Mouse (Mus musculus): ENCODE measurements around the gene Efnb2. TPM values are rescaled to one million over a fixed set of nuclear protein-coding genes. Genes with fewer than 3 reads are reported as not detected.
A peak's percentile ranks its signal among the peaks of the same experiment; 100 is the strongest.

Gene Efnb2
- polyA plus RNA-seq, 1 experiment from 2014 or later, result 0.67 TPM

DNA sequence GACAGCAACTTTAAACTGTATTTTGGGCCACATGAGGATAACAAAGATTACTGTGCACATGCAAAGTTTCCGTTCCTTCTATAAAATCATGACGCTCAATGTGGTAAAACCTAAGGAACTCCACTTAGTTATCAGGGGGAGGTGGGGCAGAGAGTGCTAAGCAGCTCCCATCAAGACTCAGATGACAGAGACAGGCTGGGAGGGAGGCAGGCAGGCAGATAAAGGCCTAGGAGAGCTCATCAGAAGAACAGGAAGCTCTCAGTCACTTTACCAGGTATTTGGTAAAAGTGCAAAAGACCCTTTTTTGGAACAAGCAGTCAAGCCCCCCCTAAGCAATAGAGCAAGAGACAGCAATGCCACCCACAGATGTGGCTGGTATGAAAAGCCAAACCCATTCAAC, 24.5 kb upstream of the Efnb2 start:
- Histone ChIP-seq H3K27me3 (ENCODE audit: control insufficient read depth, insufficient read depth, low read depth, low read length) (no peaks in the 10 kb centered on the region), H3K9ac (ENCODE audit: low read depth, low read length) (no peak overlapping the region), H3K27ac (ENCODE audit: low read length) (no peak overlapping the region), H3K4me3 (ENCODE audit: low read depth, low read length) (no peak overlapping the region), H3K4me1 (ENCODE audit: control insufficient read depth, low read depth, low read length) (peaks cover 30% of the 10 kb centered on the region), H3K36me3 (ENCODE audit: control insufficient read depth, insufficient read depth) (peaks cover 11% of the 10 kb centered on the region), H3K4me2 (ENCODE audit: low read depth, low read length) (no peak overlapping the region), H3K9me3 (replicated peaks; ENCODE audit: control insufficient read depth, low read length) (no peaks in the 10 kb centered on the region)
- WGBS (ENCODE audit: insufficient replicate concordance), result 22% methylated on average over 2 of the region's 2 CpGs
- no peak for ATAC-seq (ENCODE audit: low read depth)

DNA sequence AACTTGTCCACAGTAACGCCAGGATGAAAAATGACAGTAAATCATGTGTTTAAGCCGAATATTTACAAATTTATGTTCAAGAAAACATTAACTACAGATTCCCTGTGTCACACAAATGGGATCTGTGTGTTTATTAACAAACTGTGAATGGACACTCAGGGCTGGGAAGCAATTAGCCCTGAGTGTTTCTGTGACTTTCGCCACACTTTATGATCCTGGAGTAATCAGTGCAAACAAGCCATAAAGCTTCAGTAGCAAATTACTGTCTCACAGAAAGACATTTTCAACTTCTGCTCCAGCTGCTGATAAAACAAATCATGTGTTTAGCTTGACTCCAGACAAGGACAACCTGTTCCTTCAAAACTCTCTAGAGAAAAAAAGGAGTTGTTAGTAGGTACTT, 21.7 kb upstream of the Efnb2 start:
- H3K9me3 ChIP-seq (replicated peaks; ENCODE audit: control insufficient read depth, low read length), result no peaks in the 10 kb centered on the region
- H3K4me1 ChIP-seq (ENCODE audit: control insufficient read depth, low read depth, low read length), result peaks cover 17% of the 10 kb centered on the region
- H3K4me2 ChIP-seq (ENCODE audit: low read depth, low read length), result no peak overlapping the region
- no peak overlapping the region for H3K4me3 ChIP-seq (ENCODE audit: low read depth, low read length)
- WGBS (ENCODE audit: insufficient replicate concordance), result 81% methylated on average over 3 of the region's 3 CpGs
- no peak overlapping the region for H3K9ac ChIP-seq (ENCODE audit: low read depth, low read length)
- no peak overlapping the region for H3K27ac ChIP-seq (ENCODE audit: low read length)
- H3K36me3 ChIP-seq (ENCODE audit: control insufficient read depth, insufficient read depth), result peaks cover 21% of the 10 kb centered on the region
- H3K27me3 ChIP-seq (ENCODE audit: control insufficient read depth, insufficient read depth, low read depth, low read length), result no peaks in the 10 kb centered on the region
- ATAC-seq (ENCODE audit: low read depth), result no peak

DNA sequence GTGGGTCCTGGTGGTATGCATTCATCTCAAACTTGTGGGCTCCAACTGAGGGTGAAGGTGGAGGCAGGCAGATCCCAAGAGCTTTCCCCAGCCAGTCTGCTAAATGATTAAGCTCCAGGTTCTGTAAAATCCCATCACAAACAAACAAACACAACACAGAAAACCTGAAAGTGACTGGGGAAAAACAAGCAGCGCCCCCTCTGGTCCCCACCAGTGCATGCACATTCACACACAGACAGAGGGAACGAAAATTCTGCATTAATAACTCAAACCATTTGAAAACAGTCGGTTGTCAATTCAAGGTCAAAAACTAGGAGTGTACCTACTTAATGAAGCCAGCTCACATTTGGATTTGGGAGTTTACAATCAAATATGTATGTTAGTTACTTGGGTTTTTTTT, 17.2 kb upstream of the Efnb2 start:
- Histone ChIP-seq H3K27ac (ENCODE audit: low read length) (no peak overlapping the region), H3K9ac (ENCODE audit: low read depth, low read length) (no peak overlapping the region), H3K4me3 (ENCODE audit: low read depth, low read length) (no peak overlapping the region), H3K4me2 (ENCODE audit: low read depth, low read length) (no peak overlapping the region), H3K4me1 (ENCODE audit: control insufficient read depth, low read depth, low read length) (no peaks in the 10 kb centered on the region; the same call in 1 of the 2 replicates), H3K27me3 (ENCODE audit: control insufficient read depth, insufficient read depth, low read depth, low read length) (no peaks in the 10 kb centered on the region), H3K36me3 (ENCODE audit: control insufficient read depth, insufficient read depth) (peaks cover 28% of the 10 kb centered on the region), H3K9me3 (replicated peaks; ENCODE audit: control insufficient read depth, low read length) (no peaks in the 10 kb centered on the region)
- ATAC-seq (ENCODE audit: low read depth), result no peak
- 84% methylated on average over 3 of the region's 3 CpGs for WGBS (ENCODE audit: insufficient replicate concordance)

DNA sequence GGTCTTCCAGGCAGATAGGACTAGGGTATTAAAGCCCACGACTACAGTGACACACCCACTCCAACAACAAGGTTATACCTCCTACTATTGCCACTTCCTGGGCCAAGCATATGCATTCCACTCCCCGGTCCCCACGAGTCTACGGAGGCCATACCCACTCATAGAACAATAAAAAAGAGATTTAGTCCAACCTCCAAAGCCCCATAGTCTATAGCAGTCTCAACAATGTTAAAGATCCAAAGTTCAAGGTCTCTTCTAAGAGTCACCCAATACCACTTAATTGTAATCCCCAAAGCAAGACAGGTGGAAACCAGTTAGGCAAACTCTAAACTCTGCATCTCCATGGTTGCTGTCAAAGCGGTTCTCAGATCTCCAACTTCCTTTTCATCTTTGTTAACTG, 13.8 kb upstream of the Efnb2 start:
- Histone ChIP-seq H3K4me3 (ENCODE audit: low read depth, low read length) (no peak overlapping the region), H3K36me3 (ENCODE audit: control insufficient read depth, insufficient read depth) (peaks cover 16% of the 10 kb centered on the region), H3K9me3 (replicated peaks; ENCODE audit: control insufficient read depth, low read length) (no peaks in the 10 kb centered on the region), H3K9ac (ENCODE audit: low read depth, low read length) (no peak overlapping the region), H3K27me3 (ENCODE audit: control insufficient read depth, insufficient read depth, low read depth, low read length) (no peaks in the 10 kb centered on the region), H3K4me1 (ENCODE audit: control insufficient read depth, low read depth, low read length) (no peaks in the 10 kb centered on the region; the same call in 1 of the 2 replicates), H3K4me2 (ENCODE audit: low read depth, low read length) (no peak overlapping the region), H3K27ac (ENCODE audit: low read length) (no peak overlapping the region)
- ATAC-seq (ENCODE audit: low read depth), result no peak
- WGBS (ENCODE audit: insufficient replicate concordance), result 80% methylated on average over 5 of the region's 5 CpGs

DNA sequence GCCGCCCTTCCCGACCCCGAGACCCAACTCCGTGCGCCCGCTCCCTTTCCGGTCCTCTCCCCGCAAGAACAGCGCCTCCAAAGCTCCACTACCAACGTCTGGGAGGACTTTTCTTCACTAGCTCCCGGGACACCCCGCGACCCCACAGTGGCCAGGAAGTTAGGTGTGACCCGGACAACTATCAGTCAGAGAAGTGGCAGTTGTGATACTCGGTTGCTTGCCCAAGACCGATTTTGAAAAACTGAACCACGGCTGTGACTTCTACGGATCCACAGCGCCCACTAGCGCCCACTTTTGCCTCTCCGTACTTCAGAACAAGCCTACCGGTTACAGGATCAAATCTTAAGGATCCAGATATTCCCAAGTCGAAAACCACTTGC, 707 bp upstream of the Efnb2 start:
- Histone ChIP-seq H3K4me1 (ENCODE audit: control insufficient read depth, low read depth, low read length) (peaks cover 9% of the 10 kb centered on the region), H3K27me3 (ENCODE audit: control insufficient read depth, insufficient read depth, low read depth, low read length) (peaks cover 34% of the 10 kb centered on the region), H3K9ac (ENCODE audit: low read depth, low read length) (peak overlapping the region; percentile 53), H3K9me3 (replicated peaks; ENCODE audit: control insufficient read depth, low read length) (no peaks in the 10 kb centered on the region), H3K27ac (ENCODE audit: low read length) (no peak overlapping the region; the same call in 1 of the 2 replicates), H3K4me2 (ENCODE audit: low read depth, low read length) (peak overlapping the region; percentile 92), H3K36me3 (ENCODE audit: control insufficient read depth, insufficient read depth) (peaks cover 3% of the 10 kb centered on the region), H3K4me3 (ENCODE audit: low read depth, low read length) (peak overlapping the region; percentile 70)
- under 1% methylated on average over 23 of the region's 23 CpGs for WGBS (ENCODE audit: insufficient replicate concordance)
- ATAC-seq (ENCODE audit: low read depth), result peak; percentile 12; the same call in 1 of the 2 replicates

DNA sequence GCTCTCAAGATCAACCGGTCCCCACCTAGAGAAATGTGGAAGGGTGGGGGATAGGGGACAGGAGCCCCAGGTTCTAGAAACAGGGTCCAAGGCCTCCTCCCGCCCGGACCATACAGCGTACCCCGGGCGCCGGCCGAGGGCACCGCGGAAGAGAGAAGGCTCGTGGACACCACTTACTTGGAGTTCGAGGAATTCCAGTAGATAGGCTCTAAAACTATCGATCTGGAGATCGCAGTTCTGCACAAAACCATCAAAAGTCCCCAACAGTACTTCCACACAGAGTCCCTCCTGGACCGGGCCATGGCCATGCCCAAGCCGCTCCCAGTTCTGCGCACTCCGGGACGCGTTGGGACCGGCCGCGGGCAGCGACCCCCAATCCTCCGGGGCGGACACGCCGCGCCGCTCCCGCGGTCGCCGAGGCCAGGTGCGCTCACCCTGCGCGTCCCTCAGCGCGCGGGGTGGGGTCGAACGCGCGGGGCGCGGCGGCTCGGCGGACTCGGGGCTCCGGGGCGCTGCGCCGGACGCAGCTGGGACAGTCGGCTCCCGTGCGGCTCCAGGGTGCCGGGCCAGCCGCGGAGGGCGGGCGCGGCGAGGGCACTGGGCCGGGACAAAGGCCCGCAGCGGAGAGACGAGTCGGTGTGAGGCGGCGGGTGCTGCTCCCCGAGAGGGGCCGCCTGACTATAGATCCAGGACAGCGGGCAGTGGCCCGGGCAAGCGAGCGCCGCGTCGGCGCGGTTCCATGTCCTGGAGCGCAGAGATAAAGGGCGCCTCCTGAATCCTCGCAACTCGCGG, 539 bp downstream of the Efnb2 start:
- peaks cover 9% of the 10 kb centered on the region for H3K4me1 ChIP-seq (ENCODE audit: control insufficient read depth, low read depth, low read length)
- H3K9ac ChIP-seq (ENCODE audit: low read depth, low read length), result peak overlapping the region; percentile 45
- peak; percentile 20 for ATAC-seq (ENCODE audit: low read depth)

DNA sequence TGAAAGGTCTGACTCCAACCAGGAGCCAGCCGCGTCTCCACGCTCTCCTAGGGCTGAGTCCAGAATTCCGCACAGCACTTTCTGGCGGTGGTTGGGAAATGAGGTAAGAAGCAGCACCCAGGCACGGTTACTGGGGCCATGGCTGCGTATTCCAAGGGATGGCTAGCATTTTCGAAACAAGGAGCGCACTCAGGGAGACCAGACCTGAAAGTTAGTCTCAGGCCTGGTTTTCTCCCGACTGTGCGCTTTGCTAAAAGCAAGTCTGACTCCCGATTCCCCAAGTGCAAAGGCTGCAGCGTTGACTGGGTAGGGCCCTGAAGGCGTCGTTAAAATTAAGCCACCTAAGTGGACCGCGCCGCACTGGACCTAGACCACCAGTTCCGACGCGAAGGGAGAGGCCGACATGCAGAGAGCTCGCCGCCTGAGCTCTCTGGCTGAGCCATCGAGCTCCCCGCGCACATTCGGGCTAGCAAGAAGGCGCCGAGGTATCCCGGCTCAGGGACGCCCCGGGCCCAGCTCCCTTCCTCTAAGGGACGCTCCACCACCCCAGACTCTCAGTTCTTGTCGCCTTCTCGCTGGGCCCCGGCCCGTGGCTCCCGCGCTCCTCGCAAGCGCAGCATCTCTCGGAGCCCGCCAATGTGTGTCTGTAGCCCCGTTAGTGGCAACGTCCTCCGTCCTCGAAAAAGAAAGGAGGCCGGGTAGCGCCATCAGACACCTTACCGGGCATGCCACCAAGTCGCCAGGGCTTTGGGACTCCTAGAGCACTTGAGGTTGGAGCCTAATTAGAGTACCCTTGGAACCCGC, 1.3 kb downstream of the Efnb2 start:
- Histone ChIP-seq H3K9me3 (replicated peaks; ENCODE audit: control insufficient read depth, low read length) (no peaks in the 10 kb centered on the region), H3K36me3 (ENCODE audit: control insufficient read depth, insufficient read depth) (no peaks in the 10 kb centered on the region), H3K4me3 (ENCODE audit: low read depth, low read length) (peak overlapping the region; percentile 70), H3K4me2 (ENCODE audit: low read depth, low read length) (peak overlapping the region; percentile 92), H3K4me1 (ENCODE audit: control insufficient read depth, low read depth, low read length) (peaks cover 9% of the 10 kb centered on the region), H3K27me3 (ENCODE audit: control insufficient read depth, insufficient read depth, low read depth, low read length) (peaks cover 34% of the 10 kb centered on the region), H3K9ac (ENCODE audit: low read depth, low read length) (peak overlapping the region; percentile 22; the same call in 1 of the 2 replicates), H3K27ac (ENCODE audit: low read length) (no peak overlapping the region)
- ATAC-seq (ENCODE audit: low read depth), result no peak
- WGBS (ENCODE audit: insufficient replicate concordance), result 2% methylated on average over 52 of the region's 53 CpGs

More for the DNA sequence above, 539 bp downstream of the Efnb2 start:
- Histone ChIP-seq H3K27me3 (ENCODE audit: control insufficient read depth, insufficient read depth, low read depth, low read length) (peaks cover 34% of the 10 kb centered on the region), H3K4me2 (ENCODE audit: low read depth, low read length) (peak overlapping the region; percentile 92), H3K4me3 (ENCODE audit: low read depth, low read length) (peak overlapping the region; percentile 70), H3K36me3 (ENCODE audit: control insufficient read depth, insufficient read depth) (no peaks in the 10 kb centered on the region), H3K27ac (ENCODE audit: low read length) (no peak overlapping the region), H3K9me3 (replicated peaks; ENCODE audit: control insufficient read depth, low read length) (no peaks in the 10 kb centered on the region)
- WGBS (ENCODE audit: insufficient replicate concordance), result under 1% methylated on average over 78 of the region's 88 CpGs

DNA sequence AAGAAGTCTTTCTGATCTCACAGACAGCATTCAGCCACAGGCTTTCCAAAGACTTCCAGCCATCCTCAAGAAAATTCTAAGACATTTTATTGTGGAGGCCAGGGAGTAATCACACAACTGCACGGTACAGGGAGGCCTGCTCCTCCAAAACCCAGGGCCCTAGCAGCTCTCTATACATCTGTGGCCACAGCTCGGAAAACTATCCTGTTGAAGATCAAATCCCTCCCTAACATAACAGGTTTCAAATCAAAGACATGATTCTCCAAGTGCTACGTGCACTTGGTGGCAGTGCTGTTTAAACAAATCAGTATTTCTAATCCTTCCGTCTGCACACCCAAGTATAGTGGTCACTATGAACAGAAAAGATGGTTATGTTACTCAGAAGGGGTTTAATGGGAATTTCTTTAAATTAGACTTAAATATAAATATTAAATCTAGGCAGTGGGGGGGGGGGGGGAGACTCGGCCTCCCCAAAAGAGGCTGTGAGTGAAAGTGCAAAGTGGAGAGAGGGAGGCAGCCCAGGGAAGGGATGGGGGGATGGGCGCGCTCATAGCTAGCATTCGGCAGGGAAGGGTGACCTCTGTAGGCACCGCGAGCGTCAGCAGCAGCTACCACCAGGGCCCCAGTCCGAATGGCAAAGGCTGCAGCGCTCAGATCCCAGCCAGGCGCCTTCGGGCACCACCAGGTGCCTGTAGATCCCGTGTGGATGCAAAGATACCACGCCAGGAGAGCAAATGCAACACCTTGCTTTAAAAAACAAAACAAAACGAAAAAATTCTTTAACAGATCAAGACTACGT, 2.4 kb downstream of the Efnb2 start:
- Histone ChIP-seq H3K27ac (ENCODE audit: low read length) (no peak overlapping the region), H3K9ac (ENCODE audit: low read depth, low read length) (no peak overlapping the region), H3K27me3 (ENCODE audit: control insufficient read depth, insufficient read depth, low read depth, low read length) (peaks cover 34% of the 10 kb centered on the region), H3K4me1 (ENCODE audit: control insufficient read depth, low read depth, low read length) (peaks cover 9% of the 10 kb centered on the region), H3K4me2 (ENCODE audit: low read depth, low read length) (0 out of 2 replicates have a peak overlapping the region, but pooled peaks have one; percentile 92), H3K4me3 (ENCODE audit: low read depth, low read length) (peak overlapping the region; percentile 70), H3K36me3 (ENCODE audit: control insufficient read depth, insufficient read depth) (no peaks in the 10 kb centered on the region), H3K9me3 (replicated peaks; ENCODE audit: control insufficient read depth, low read length) (no peaks in the 10 kb centered on the region)
- WGBS (ENCODE audit: insufficient replicate concordance), result 12% methylated on average over 19 of the region's 19 CpGs
- ATAC-seq (ENCODE audit: low read depth), result no peak

Data from liver, embryonic 16.5 days (tissue).